Mouse (Mus musculus) ovary, postnatal 14 days (tissue): ENCODE data around the gene Coro1b.

Source experiments
- DNase-seq: peaks from one replicate; pipeline ENCODE4 v3.0.0; 2022; ENCODE audit warnings: low spot score

Gene Coro1b

GRCm38 (mm10) chr19:4148491-4148806, at the start of gene Coro1b:
Gene Coro1b (plus strand): TSS chr19:4148619.
- DNase-seq = peak; percentile 97

GRCm38 (mm10) chr19:4099056-4099455, 49.4 kb upstream of the Coro1b start:
- DNase-seq = peak; percentile 87

- DNase-seq = peak; percentile 60
These were observed 48.3 kb upstream of the Coro1b start, which contains the start of gene Pitpnm1 for GRCm38 (mm10) chr19:4099837-4100717. Gene Pitpnm1 (plus strand): TSS chr19:4099998.

- peak; percentile 36 for DNase-seq
These were observed 47.6 kb upstream of the Coro1b start for GRCm38 (mm10) chr19:4100718-4101261.

- DNase-seq = no peak
These were observed 47.0 kb upstream of the Coro1b start for GRCm38 (mm10) chr19:4101466-4101865.

GRCm38 (mm10) chr19:4102049-4102448, 46.4 kb upstream of the Coro1b start:
- no peak for DNase-seq

GRCm38 (mm10) chr19:4102626-4103025, 45.8 kb upstream of the Coro1b start:
- no peak for DNase-seq

GRCm38 (mm10) chr19:4103294-4103693, 45.1 kb upstream of the Coro1b start:
- DNase-seq = no peak

- no peak for DNase-seq
These were observed 44.6 kb upstream of the Coro1b start for GRCm38 (mm10) chr19:4103792-4104191.

GRCm38 (mm10) chr19:4104675-4105194, 43.7 kb upstream of the Coro1b start:
- no peak for DNase-seq

GRCm38 (mm10) chr19:4106654-4107053, 41.8 kb upstream of the Coro1b start:
- DNase-seq = no peak

- DNase-seq = no peak
These were observed 39.9 kb upstream of the Coro1b start for GRCm38 (mm10) chr19:4108535-4108934.

GRCm38 (mm10) chr19:4112063-4112960, 36.1 kb upstream of the Coro1b start:
- DNase-seq = no peak

GRCm38 (mm10) chr19:4113186-4113805, 35.1 kb upstream of the Coro1b start:
- DNase-seq = peak; percentile 79

GRCm38 (mm10) chr19:4113806-4114230, 34.6 kb upstream of the Coro1b start:
- no peak for DNase-seq

GRCm38 (mm10) chr19:4114551-4114950, 33.9 kb upstream of the Coro1b start:
- DNase-seq = no peak

- DNase-seq = no peak
These were observed 33.3 kb upstream of the Coro1b start for GRCm38 (mm10) chr19:4115144-4115543.

- no peak for DNase-seq
These were observed 32.6 kb upstream of the Coro1b start for GRCm38 (mm10) chr19:4115816-4116215.

GRCm38 (mm10) chr19:4117006-4117405, 31.4 kb upstream of the Coro1b start:
- no peak for DNase-seq

- DNase-seq = no peak
These were observed 30.1 kb upstream of the Coro1b start for GRCm38 (mm10) chr19:4118350-4118749.

GRCm38 (mm10) chr19:4119716-4120487, 28.5 kb upstream of the Coro1b start:
- no peak for DNase-seq
